Mouse (Mus musculus) spleen, postnatal 4 days (tissue): ENCODE measurements around the gene Cabp7.

ENCODE experiments used
- DNase-seq, 2 experiments: peaks; one replicate each; pipeline ENCODE4 v3.0.0; 2022; ENCODE audit warnings: low spot score in 2 of 2

Gene Cabp7

GRCm38 (mm10) chr11:4746733-4747132 is at the start of gene Cabp7:
Gene Cabp7 (minus strand): TSS chr11:4746778.
- DNase-seq, result no peak

- no peak for DNase-seq
Observed at GRCm38 (mm10) chr11:4793006-4793405, 46.4 kb upstream of the Cabp7 start.

- no peak for DNase-seq
Observed at GRCm38 (mm10) chr11:4791549-4791948, 45.0 kb upstream of the Cabp7 start.

GRCm38 (mm10) chr11:4789691-4790090 is 43.1 kb upstream of the Cabp7 start:
- no peak for DNase-seq

GRCm38 (mm10) chr11:4784629-4785142 is 38.1 kb upstream of the Cabp7 start:
- no peak for DNase-seq

- no peak for DNase-seq
Observed at GRCm38 (mm10) chr11:4783116-4783515, 36.5 kb upstream of the Cabp7 start.

- DNase-seq, result no peak
Observed at GRCm38 (mm10) chr11:4780927-4781326, 34.3 kb upstream of the Cabp7 start.

- DNase-seq, result peak; percentile 59 to 90
Observed at GRCm38 (mm10) chr11:4772925-4773324, 26.3 kb upstream of the Cabp7 start.

GRCm38 (mm10) chr11:4771756-4772155 is 25.2 kb upstream of the Cabp7 start:
- DNase-seq, result no peak

- no peak for DNase-seq
Observed at GRCm38 (mm10) chr11:4769881-4770280, 23.3 kb upstream of the Cabp7 start.

GRCm38 (mm10) chr11:4769293-4769692 is 22.7 kb upstream of the Cabp7 start:
- no peak for DNase-seq

- DNase-seq, result no peak
Observed at GRCm38 (mm10) chr11:4768399-4768798, 21.8 kb upstream of the Cabp7 start.

GRCm38 (mm10) chr11:4764476-4764875 is 17.9 kb upstream of the Cabp7 start:
- DNase-seq, result no peak

- DNase-seq, result no peak
Observed at GRCm38 (mm10) chr11:4763631-4764030, 17.1 kb upstream of the Cabp7 start.

- no peak for DNase-seq
Observed at GRCm38 (mm10) chr11:4762511-4762910, 15.9 kb upstream of the Cabp7 start.

GRCm38 (mm10) chr11:4761991-4762390 is 15.4 kb upstream of the Cabp7 start:
- DNase-seq, result no peak

- no peak for DNase-seq
Observed at GRCm38 (mm10) chr11:4760438-4760837, 13.9 kb upstream of the Cabp7 start.

- no peak for DNase-seq
Observed at GRCm38 (mm10) chr11:4757789-4758158, 11.2 kb upstream of the Cabp7 start.

- no peak for DNase-seq
Observed at GRCm38 (mm10) chr11:4756984-4757788, 10.6 kb upstream of the Cabp7 start.

GRCm38 (mm10) chr11:4756460-4756859 is 9.9 kb upstream of the Cabp7 start:
- DNase-seq, result no peak

- DNase-seq, result no peak
Observed at GRCm38 (mm10) chr11:4754867-4755266, 8.3 kb upstream of the Cabp7 start.

- DNase-seq, result no peak
Observed at GRCm38 (mm10) chr11:4754036-4754435, 7.5 kb upstream of the Cabp7 start.

- no peak for DNase-seq
Observed at GRCm38 (mm10) chr11:4752836-4753235, 6.3 kb upstream of the Cabp7 start.

- DNase-seq, result peak; percentile 51 to 82
Observed at GRCm38 (mm10) chr11:4750263-4750662, 3.7 kb upstream of the Cabp7 start.
